Mouse (Mus musculus) C2C12 (cell line): ENCODE data around the gene Sema6c.

Experiments used
- CEBPB ChIP-seq: IDR thresholded peaks from one replicate; pipeline ENCODE4 v1.6.1; 2011; ENCODE audit warnings: low read depth, mild to moderate bottlenecking, control low read depth, moderate library complexity
- CTCF ChIP-seq: IDR thresholded peaks from one replicate; pipeline ENCODE4 v1.5.1; 2011; ENCODE audit not compliant: control insufficient read depth, insufficient read depth, insufficient read length
- MAX ChIP-seq: IDR thresholded peaks from one replicate; pipeline ENCODE4 v1.6.1; 2011; ENCODE audit warnings: mild to moderate bottlenecking, control low read depth
- MYOD1 ChIP-seq: IDR thresholded peaks from one replicate; pipeline ENCODE4 v1.6.1; 2011; ENCODE audit warnings: low read depth; ENCODE audit not compliant: control insufficient read depth, insufficient read length
- MYOG ChIP-seq: IDR thresholded peaks from one replicate; pipeline ENCODE4 v1.6.1; 2011; ENCODE audit not compliant: control insufficient read depth, insufficient read length; ENCODE audit errors: extremely low read depth
- USF1 ChIP-seq: IDR thresholded peaks from one replicate; pipeline ENCODE4 v1.6.1; 2011; ENCODE audit warnings: low read depth, mild to moderate bottlenecking, control low read depth, moderate library complexity

DNA sequence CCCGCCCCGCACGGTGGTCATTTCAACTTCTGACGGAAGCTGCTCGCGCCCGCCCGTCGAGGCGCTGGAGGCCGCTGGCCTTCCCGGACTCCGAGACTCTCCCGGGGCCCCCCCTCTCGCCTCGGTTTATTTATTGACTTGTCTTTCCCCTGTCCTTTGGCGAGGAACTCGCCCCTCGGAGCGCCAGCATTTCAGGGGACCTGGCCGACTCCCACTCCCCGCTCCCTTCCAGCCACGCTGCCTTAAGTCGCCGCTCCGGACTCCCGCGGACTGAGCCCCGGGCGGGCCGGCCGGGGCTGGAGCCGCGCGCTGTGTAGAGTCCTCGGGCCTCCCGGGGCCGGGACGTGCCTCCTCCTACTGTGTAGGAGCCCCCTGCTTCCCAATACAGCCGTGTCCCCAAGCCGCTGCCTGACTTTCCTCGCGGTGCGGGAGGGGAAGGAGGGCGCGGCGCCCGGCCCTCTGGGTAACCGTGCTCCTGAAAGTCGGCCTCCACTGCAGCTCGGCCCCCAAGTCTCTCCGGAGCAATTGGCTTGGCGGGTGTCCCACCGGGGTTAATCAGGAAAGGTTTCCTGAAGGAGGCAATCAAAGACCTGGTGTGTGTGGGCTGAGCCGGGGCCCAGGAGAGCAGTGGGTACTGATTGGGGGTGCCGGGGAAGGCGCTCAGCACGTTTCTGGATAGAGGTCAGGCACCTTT is 13.1 kb downstream of the Sema6c start:
- no peak for TF ChIP-seq CTCF
- TF ChIP-seq MAX, result no peak
- no peak for TF ChIP-seq MYOD1
- no peak for TF ChIP-seq USF1
- TF ChIP-seq MYOG, result no peak
- no peak for TF ChIP-seq CEBPB
